Mouse (Mus musculus) forebrain, postnatal 0 days (tissue): ENCODE results near the gene Scarb2. TPM values are rescaled to one million over a fixed set of nuclear protein-coding genes. Genes with fewer than 3 reads are reported as not detected.
A peak's percentile ranks its signal among the peaks of the same experiment; 100 is the strongest.

Source experiments
- ATAC-seq: fragments of 200-750 bp; cut with Nextera tagmentation; 2 replicates; pipeline ENCODE4 v1.8.0; 2017; ENCODE audit warnings: mild to moderate bottlenecking, moderate library complexity
- DNase-seq: peaks from one replicate; pipeline ENCODE4 v3.0.0-alpha.2; 2015
- H3K27ac ChIP-seq: fragments of 300-500 bp; sonication (generic); 2 replicates; pipeline ENCODE4 v1.5.1; 2014; ENCODE audit warnings: low read depth, mild to moderate bottlenecking, antibody characterized with exemption, low read length, moderate library complexity, mixed read lengths
- H3K27me3 ChIP-seq: fragments of 300-500 bp; sonication (generic); 2 replicates; pipeline ENCODE4 v1.6.1; 2014; ENCODE audit warnings: mild to moderate bottlenecking, low read length, mixed read lengths; ENCODE audit not compliant: insufficient read depth
- H3K36me3 ChIP-seq: fragments of 300-500 bp; sonication (generic); 2 replicates; pipeline ENCODE4 v1.6.1; 2014; ENCODE audit warnings: mild to moderate bottlenecking, moderate library complexity; ENCODE audit not compliant: insufficient read depth
- H3K4me1 ChIP-seq: fragments of 300-500 bp; sonication (generic); 2 replicates; pipeline ENCODE4 v1.6.1; 2014; ENCODE audit warnings: antibody characterized with exemption; ENCODE audit not compliant: insufficient read depth
- H3K4me2 ChIP-seq: fragments of 300-500 bp; sonication (generic); 2 replicates; pipeline ENCODE4 v1.6.1; 2014; ENCODE audit warnings: low read depth, mild to moderate bottlenecking, moderate library complexity
- H3K4me3 ChIP-seq: fragments of 300-500 bp; sonication (generic); 2 replicates; pipeline ENCODE4 v1.5.1; 2014; ENCODE audit warnings: low read depth, low read length, mixed read lengths
- H3K9ac ChIP-seq: fragments of 300-500 bp; sonication (generic); 2 replicates; pipeline ENCODE4 v1.6.1; 2014; ENCODE audit warnings: mild to moderate bottlenecking
- H3K9me3 ChIP-seq: fragments of 300-500 bp; sonication (generic); 2 replicates; pipeline ENCODE4 v1.6.1; 2016; ENCODE audit warnings: low read length
- CTCF ChIP-seq: sonication (generic); IDR thresholded peaks from 2 replicates; pipeline ENCODE4 v1.5.1; 2016; ENCODE audit warnings: antibody characterized with exemption, control low read depth, low read depth
- WGBS: fragments of 180-500 bp; shearing (Covaris S2); extraction: QIAGEN DNeasy Blood & Tissue Kit; methylation state at CpG from one replicate; pipeline ENCODE4 v1.1.7; 2014; 5-methylcytosine and 5-hydroxymethylcytosine counted together
- polyA plus RNA-seq: library from polyadenylated mRNA; unstranded; fragments of >200 nt; fragmentation: Nextera tagmentation; extraction: Ambion mirVana; gene quantifications from 2 replicates; pipeline ENCODE4 v1.2.1, GENCODE M21; 2015
- total RNA-seq: library from RNA; depleted of rRNA; stranded (reverse); fragments of >200 nt; gene quantifications from 2 replicates; pipeline ENCODE4 v1.2.3, GENCODE M21; 2014

Gene Scarb2
- total and polyA plus RNA-seq, 2 experiments from 2014 or later = 23.1 to 149 TPM

GRCm38 (mm10) chr5:92445016-92445415, 61.6 kb downstream of the Scarb2 start:
- ATAC-seq = no peak
- no peak for DNase-seq
- peaks cover 48% of the 10 kb centered on the region for H3K36me3 ChIP-seq
- no peak overlapping the region for H3K27ac ChIP-seq
- H3K4me2 ChIP-seq = no peak overlapping the region
- no peak overlapping the region for H3K4me3 ChIP-seq
- WGBS = 86% methylated on average over 2 of the region's 2 CpGs
- no peaks in the 10 kb centered on the region for H3K4me1 ChIP-seq
- no peak overlapping the region for H3K9ac ChIP-seq
- no peaks in the 10 kb centered on the region for H3K9me3 ChIP-seq
- no peak for TF ChIP-seq CTCF
- no peaks in the 10 kb centered on the region for H3K27me3 ChIP-seq

GRCm38 (mm10) chr5:92442914-92443313, 63.7 kb downstream of the Scarb2 start:
- Histone ChIP-seq H3K4me1 (no peaks in the 10 kb centered on the region), H3K4me3 (no peak overlapping the region), H3K9ac (no peak overlapping the region), H3K27me3 (no peaks in the 10 kb centered on the region), H3K36me3 (peaks cover 27% of the 10 kb centered on the region), H3K9me3 (no peaks in the 10 kb centered on the region), H3K4me2 (no peak overlapping the region), H3K27ac (no peak overlapping the region)
- ATAC-seq (no peak), DNase-seq (no peak)
- WGBS = 92% methylated on average over 7 of the region's 7 CpGs
- TF ChIP-seq CTCF = no peak

DNA sequence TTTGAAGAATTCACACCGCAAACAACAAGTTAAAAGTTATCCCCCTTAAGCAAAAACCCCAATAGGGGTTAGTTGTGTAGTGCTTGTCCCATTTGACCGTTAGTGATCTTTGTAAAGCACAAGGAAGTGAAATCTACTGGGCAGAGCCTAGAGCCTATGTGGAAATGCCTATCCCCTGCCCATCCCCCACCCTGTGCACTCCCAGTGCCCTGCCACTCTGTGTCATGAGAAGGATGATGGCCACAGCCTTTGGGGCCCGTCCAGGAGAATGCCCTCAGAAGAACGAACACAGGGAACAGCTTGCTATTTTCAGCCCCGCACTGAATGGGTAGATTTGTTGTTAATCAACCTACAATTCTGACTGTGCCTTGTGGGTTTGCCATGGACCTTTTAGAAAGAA, 65.1 kb downstream of the Scarb2 start:
- no peaks in the 10 kb centered on the region for H3K9me3 ChIP-seq

DNA sequence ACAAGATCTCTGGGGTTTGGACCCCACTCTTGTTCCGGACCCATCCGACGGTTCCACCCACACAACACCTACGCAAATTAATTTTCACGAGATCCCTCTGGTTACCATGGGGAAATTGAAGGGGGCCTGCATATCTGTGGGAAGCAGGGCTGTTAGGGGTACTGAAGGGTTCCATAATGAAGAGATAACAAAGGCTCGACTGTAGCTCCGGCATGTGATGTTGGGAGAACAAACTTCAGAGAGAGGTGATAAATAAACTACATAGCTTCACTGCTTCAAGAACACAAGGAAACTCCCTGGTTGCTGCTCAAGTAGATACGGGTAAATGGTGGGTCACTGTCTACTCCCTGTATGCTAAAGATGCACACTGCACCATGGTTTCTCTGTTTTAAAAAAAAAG, 68.1 kb downstream of the Scarb2 start:
- ATAC-seq = no peak
- DNase-seq = no peak
- H3K36me3 ChIP-seq = no peaks in the 10 kb centered on the region
- H3K9me3 ChIP-seq = no peaks in the 10 kb centered on the region
- H3K9ac ChIP-seq = no peak overlapping the region
- 93% methylated on average over 8 of the region's 8 CpGs for WGBS
- no peak overlapping the region for H3K4me2 ChIP-seq
- no peak overlapping the region for H3K4me3 ChIP-seq
- no peak overlapping the region for H3K27ac ChIP-seq
- no peaks in the 10 kb centered on the region for H3K27me3 ChIP-seq
- no peaks in the 10 kb centered on the region for H3K4me1 ChIP-seq
- TF ChIP-seq CTCF = no peak

More for the DNA sequence above, 65.1 kb downstream of the Scarb2 start:
- Histone ChIP-seq H3K4me3 (no peak overlapping the region), H3K4me2 (no peak overlapping the region), H3K9ac (no peak overlapping the region), H3K27ac (no peak overlapping the region), H3K4me1 (no peaks in the 10 kb centered on the region), H3K27me3 (no peaks in the 10 kb centered on the region), H3K36me3 (peaks cover 13% of the 10 kb centered on the region)
- ATAC-seq = no peak
- DNase-seq = no peak
- no peak for TF ChIP-seq CTCF
- WGBS = 85% methylated on average over 5 of the region's 5 CpGs

GRCm38 (mm10) chr5:92435025-92435584, 71.5 kb downstream of the Scarb2 start, which contains the start of gene Nup54:
Gene Nup54, minus strand, starts transcription at chr5:92435219.
- H3K4me3 ChIP-seq = peak within 1 kb of the TSS; percentile 82
- DNase-seq = peak; percentile 97
- peak within 1 kb of the TSS; percentile 90 for H3K4me2 ChIP-seq
- H3K9me3 ChIP-seq = no peaks in the 10 kb centered on the region
- H3K9ac ChIP-seq = peak within 1 kb of the TSS; percentile 86
- peak; percentile 100 for ATAC-seq
- no peaks in the 10 kb centered on the region for H3K4me1 ChIP-seq
- WGBS = under 1% methylated on average over 34 of the region's 34 CpGs
- H3K27ac ChIP-seq = peak within 1 kb of the TSS; percentile 86
- no peak for TF ChIP-seq CTCF
- no peaks in the 10 kb centered on the region for H3K27me3 ChIP-seq
- no peaks in the 10 kb centered on the region for H3K36me3 ChIP-seq

- no peak for DNase-seq
- ATAC-seq = peak; percentile 56
Measured at GRCm38 (mm10) chr5:92434571-92434985, 72.1 kb downstream of the Scarb2 start.

DNA sequence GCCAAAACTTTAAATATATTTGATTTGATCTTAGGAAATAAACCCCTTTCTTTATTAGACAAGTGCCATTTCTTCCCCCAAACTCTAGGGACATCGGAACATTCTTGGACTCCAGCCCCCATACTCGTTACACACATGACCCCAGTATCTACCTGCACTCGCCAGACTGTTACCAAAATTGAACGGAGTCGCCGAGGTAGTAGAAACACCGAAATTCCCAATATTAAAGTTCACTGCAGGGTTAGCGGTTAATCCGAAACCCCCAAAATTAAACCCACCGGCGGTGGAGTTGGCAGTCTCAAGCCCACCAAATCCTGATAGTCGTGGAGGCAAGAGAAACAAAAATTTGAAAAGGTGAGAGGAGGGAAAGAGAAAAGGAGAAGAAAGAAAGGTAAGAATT, 72.6 kb downstream of the Scarb2 start:
- TF ChIP-seq CTCF = no peak
- no peak overlapping the region for H3K27ac ChIP-seq
- peak overlapping the region; percentile 82 for H3K4me3 ChIP-seq
- ATAC-seq = no peak
- no peaks in the 10 kb centered on the region for H3K4me1 ChIP-seq
- H3K27me3 ChIP-seq = no peaks in the 10 kb centered on the region
- H3K9ac ChIP-seq = peak overlapping the region; percentile 86
- H3K9me3 ChIP-seq = no peaks in the 10 kb centered on the region
- H3K36me3 ChIP-seq = peaks cover 2% of the 10 kb centered on the region
- no peak for DNase-seq
- under 1% methylated on average over 12 of the region's 12 CpGs for WGBS
- peak overlapping the region; percentile 90 for H3K4me2 ChIP-seq

More at GRCm38 (mm10) chr5:92434571-92434985, 72.1 kb downstream of the Scarb2 start:
- Histone ChIP-seq H3K36me3 (no peaks in the 10 kb centered on the region), H3K4me1 (no peaks in the 10 kb centered on the region), H3K4me3 (peak overlapping the region; percentile 82), H3K9me3 (no peaks in the 10 kb centered on the region), H3K27me3 (no peaks in the 10 kb centered on the region), H3K4me2 (peak overlapping the region; percentile 90), H3K27ac (peak overlapping the region; percentile 86), H3K9ac (peak overlapping the region; percentile 86)
- WGBS = under 1% methylated on average over 32 of the region's 39 CpGs
- no peak for TF ChIP-seq CTCF
